Mouse (Mus musculus) cerebral cortex, adult 2 months (tissue): Measurements from ENCODE around the gene Tmem268.

Source experiments
- WGBS: fragments of 180-500 bp; shearing (Covaris S2); methylation state at CpG from one replicate; pipeline ENCODE4 v1.1.7; 2018; 5-methylcytosine and 5-hydroxymethylcytosine counted together

Gene Tmem268

DNA sequence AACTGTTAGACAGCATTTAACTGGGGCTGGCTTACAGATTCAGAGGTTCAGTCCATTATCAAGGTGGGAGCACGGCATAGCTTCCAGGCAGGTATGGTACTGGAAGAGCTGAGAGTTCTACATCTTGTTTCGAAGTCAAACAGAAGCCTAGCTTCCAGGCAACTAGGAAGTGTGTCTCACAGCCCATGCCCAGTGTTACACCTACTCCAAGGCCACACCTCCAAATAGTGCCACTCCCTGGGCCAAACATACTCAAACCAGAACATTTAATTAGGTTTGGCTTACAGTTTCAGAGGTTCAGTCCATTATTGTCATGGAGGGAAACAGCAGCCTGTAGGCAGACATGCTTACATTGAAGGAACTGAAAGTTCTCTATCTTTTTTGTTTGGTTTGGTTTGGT lies 3.5 kb upstream of the Tmem268 start:
- WGBS: 99% methylated on average over 2 of the region's 2 CpGs

DNA sequence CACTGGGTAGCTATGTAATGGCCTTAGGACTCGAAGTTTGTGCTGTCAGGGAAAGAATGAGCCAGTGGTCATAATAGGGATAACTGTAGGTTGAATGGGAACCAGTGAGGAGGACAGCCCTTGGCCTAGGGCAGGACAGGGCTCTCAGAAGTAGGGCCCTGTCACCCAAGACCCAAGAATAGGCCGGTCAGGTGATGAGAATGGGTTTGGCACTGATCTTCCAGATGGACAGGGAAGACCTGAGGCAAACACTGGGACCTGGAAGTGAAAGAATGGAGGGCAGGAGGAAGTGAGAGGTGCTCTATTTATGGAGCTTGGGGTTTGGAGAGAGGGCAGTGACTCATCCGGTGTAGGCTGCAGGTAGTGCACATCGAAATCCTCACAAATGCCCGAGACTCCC lies 1.9 kb upstream of the Tmem268 start:
- WGBS: 59% methylated on average over 5 of the region's 5 CpGs

DNA sequence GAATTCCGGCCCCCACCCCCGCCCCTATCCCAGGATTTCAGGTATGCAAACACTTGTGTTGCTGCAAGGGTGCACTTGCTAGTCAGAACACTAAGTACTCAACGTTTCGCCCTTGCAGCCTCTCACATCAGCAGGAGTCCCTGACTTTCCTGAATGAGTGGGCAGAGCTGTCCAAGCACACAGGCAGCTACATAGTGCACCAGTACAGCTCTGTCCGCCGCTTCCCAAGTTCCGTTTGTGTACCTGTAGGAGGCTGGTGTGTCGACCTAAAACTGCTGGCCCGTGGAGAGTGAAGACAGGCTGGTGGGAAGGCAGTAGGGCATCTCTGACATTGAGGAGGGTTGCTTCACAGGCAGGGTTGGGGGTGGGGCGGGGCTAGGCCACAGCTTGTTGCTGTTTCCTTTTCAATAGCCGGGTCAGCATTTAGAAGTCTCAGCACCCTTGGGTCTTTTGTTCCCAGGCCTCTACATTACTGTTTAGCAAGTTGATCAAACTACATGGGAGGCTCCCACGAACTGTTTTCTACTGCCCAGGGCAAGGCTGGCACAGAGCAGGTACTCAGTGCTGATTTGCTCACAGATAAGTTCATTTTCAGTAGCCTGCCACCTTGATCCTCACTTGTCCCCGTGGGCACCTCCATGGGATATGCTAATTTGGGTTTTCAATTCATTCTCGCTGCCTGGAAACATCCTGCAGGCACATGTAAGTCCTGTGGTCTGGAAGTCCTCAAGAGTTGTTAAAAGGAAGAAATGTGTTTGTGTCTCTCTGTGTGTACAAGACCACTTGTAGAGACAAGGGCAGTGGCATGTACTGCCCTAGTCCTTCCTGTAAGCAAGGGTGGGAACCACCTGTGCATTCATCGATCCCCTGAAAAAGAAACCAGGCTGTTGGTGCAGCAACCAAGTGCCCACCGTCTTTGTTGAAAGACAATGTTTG lies 1.2 kb upstream of the Tmem268 start:
- WGBS: 50% methylated on average over 16 of the region's 16 CpGs

DNA sequence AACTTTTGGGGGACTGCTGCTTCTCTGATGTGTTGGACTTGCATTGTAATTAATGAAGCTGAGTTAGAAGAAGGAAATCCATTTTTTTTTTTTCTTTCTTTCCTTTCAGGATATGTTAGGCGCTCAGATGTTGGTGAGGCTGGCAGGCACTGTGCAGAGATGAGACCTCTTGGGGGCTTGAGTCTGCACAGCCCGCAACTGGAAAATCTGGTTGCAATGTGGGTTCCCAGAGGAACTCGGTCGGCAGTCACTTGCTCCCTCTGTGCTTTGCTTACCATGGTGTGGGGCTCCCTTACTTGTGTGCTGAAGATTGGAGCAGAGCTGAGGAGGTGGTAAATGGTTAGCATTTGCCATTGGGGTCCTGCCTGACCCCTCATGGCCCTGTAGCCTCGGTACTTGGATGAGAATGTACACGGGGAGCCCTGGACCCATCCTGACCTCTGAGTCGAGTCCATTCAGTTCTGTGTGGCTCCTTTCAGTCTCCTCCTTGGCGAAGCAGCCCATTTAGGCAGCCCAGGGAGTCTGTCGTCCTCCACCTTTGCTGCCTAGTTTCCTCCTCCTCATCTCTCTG lies 631 bp downstream of the Tmem268 start:
- WGBS: 21% methylated on average over 9 of the region's 9 CpGs

DNA sequence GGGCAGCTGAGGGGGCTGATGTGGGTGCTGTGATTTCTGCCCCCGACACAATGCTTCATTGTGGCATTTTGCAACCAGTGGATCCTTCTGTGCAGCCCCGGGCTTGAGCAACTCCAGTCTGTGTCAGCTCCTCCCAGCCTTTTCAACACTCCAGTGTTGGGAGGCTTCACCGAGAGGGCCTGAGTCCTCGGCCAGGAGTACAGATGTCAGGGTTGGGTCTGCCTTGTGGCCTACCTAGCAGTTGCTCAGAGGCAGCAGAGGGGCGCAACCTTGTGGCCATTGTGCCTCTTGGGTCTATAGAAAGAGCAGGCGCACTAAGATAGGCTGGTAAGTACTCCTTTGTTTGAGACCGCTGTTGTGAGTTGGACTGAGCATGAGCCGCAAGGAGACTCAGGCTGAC lies 1.5 kb downstream of the Tmem268 start:
- WGBS: 75% methylated on average over 8 of the region's 8 CpGs

DNA sequence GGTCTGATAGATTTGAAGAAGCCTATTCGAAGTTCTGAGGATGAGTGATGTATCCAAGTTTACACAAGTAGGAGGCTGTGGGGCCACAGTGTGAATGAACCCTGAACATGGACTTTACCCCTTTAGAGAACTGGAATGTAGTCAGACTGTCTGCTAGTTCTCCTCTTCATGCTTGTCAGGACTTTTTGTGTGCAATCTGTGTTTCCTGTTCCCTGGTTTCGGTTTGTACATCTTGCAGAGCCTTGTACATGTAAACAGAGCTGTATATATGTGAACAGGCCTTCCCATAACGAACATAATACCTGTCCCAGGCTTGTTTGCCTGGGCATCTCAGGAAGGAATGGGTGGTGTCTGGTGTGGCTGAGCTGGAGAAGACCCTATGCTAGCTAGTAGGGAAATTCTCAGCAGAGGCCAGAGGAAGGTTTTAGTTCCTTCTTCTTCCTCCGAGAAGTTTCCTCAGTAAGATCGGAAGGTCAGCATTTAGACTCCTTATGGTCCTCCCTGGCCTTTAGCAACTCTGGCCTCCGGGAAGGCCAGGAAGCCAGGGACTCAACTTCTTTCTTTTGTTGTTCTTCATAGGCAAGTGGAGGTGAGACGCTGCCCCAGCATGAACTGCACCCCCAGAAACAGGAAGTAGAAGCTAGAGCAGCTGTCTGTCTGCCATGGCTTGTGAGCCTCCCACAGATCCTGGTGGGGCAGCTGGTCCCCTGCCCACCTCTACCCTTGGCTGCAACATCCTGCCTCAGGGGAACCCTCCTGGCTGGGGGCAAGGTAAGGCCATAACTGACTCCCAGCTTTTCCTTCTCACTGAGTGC lies 3.5 kb downstream of the Tmem268 start:
- 79% methylated on average over 7 of the region's 7 CpGs for WGBS

DNA sequence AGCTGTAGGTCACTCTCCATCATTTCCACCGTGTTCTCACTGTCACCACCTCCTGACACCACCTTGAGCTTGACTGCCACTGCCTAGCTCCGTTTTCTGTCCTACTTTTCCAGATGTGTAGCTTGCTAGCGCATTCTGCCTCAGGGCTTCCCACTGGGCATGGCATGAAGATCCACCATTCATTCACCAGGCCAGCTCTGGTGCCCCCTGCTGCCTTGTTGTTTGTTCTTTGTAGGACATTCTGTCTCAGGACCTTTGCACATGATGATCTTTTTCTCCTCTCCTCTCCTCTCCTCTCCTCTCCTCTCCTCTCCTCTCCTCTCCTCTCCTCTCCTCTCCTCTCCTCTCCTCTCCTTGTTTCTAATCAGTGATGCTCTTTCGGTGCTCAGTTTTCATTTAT lies 4.2 kb downstream of the Tmem268 start:
- WGBS: 88% methylated on average over 4 of the region's 4 CpGs

DNA sequence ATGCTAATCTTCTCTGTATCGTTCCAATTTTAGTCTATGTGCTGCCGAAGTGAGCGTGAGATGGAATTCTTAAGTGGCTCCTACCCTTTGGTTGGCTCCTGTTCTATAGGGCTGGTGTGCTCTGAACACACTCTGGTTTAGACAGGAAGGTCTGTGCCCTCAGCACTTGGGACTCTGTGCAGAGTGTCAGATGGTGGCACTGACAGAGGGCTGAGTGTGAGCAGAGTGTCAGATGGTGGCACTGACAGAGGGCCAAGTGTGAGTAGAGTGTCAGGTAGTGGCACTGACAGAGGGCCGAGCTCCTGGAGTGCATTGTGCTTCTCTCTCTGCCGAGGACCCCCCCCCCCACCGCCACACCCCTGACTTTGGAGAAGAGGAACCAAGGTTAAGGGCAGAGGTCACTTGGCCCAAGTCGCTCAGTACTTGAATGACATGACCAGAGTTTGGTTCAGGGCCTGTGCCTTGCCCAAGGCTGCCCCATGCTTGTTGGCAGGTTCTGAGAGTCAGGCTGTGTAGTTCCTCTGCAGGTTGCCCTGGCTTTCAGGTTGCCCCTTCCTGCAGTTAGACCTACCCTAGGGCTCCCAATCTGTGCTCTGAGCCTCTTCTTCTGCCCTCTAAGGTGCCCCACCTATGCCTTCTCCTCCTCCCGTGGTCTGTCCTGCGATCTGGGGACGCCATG lies 9.3 kb downstream of the Tmem268 start:
- 87% methylated on average over 10 of the region's 10 CpGs for WGBS

DNA sequence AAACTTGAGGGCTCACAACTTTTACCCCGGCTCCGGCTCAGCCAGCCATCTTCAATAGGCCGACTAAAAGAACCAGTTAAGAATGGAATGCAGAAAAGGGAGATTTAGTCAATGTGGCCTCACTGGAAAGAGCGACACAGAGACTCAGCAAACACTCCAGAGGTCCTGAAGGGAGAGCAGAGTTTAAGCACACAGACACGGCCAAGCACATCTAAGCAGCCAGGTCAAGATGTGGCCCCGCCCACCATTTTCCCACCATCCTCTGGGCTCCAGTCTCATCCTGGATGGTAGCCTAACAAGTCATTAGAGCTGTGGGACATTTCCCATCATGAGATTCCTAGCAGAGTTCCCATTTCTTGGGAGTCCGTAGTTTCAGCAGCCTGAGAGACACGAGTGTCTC lies 10.7 kb downstream of the Tmem268 start:
- 94% methylated on average over 8 of the region's 8 CpGs for WGBS

DNA sequence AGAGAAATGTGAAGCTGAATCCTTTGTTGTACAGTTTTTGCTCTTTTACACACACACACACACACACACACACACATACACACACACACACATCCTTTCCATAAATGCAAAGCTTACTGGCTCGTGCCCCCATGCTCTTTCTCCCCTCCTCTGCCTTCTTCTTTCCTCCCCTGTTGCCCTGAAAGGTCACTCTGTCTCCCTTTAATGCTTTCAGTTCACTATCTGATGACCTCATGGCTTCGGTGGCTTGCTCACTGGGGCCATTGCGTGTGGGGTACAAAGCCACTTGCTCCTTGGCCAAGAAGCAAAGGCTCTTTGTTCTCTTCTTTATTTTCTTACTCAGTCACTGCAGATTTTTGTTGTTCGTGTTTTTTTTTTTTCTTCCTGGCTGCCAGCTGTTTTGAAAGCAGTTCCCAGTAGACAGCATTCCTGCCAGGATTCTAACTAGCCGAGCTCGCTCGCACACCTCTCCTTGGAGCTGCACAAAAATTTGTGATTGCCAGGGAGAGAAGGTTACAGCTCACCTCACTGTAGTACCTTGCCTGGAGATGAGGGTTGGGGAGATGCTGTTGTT lies 11.7 kb downstream of the Tmem268 start:
- WGBS: 37% methylated on average over 7 of the region's 7 CpGs

DNA sequence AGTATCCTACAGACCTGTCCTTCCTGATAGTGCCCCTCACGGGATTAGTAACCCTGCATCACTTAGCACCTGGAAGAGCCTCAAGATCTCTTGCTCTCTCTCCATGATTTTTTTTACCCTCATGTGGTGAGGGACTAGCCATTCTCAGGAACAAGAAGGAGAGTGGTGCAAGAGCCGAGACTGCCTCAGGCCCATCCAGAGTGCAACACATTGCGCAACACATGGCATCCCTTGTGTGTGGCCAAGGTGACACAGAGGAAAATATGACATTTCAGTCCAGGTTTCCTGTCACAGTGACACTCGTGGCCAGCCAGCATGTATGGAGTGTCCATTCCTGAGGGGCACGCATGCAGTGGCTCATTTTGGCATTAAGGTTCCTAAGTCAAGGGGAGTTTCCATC lies 14.0 kb downstream of the Tmem268 start:
- 95% methylated on average over 5 of the region's 5 CpGs for WGBS

DNA sequence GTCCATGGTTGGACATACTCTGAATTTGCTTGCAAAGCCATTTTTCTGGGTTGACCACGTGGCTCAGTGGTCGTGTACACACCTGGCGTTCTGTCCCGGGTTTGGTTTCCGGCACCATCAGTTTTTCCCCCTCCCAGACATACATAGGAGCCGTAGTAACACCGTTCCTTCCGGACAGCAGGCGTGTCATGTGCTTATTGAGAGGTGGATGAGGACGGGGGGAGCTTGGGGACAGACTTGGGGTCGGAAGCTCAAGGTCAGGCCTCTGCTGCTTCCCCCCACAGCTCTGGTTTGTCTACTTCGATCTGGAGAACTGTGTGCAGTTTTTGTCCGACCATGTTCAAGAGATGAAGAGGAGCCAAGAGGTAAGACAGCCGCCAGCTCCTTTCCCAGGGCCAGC lies 21.1 kb downstream of the Tmem268 start:
- WGBS: 89% methylated on average over 14 of the region's 14 CpGs

DNA sequence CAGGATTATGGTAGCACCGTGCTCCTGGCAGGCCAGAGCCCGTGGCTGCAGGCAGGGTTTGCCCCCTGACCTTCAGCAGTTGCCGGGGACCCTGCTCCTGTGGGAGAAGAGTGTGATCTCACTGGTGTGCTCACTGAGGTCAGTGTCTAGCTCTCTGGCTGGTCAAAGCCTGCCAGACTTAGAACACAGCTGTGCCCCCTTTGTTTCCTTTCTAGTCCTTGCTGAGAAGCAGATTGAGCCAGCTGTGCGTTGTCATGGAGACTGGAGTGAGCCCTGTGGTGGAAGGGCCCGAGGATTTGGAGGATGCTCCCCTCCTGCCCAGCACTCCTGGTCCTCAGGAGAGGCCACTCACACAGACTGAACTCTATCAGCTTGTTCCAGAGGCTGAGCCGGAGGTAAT lies 21.5 kb downstream of the Tmem268 start:
- 45% methylated on average over 6 of the region's 6 CpGs for WGBS

DNA sequence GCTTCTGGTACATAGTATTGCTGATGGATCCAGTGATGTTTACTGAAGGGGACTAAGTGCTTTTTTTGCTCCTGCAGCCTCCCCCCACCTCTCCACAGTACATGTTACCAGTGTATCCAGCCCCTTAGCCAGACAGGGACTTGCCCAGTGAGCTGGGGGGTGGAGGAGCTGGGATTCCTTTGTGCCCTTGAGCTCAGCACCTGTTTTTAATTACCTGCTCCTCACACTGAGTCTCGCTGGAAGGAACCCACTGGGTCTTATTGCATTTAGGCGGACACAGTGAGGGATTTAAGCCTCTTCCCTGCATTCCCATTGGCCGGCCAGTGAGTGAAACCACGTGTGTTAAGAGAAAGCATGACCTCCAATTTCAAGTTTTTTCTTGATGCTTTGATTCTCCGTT lies 24.0 kb downstream of the Tmem268 start:
- 90% methylated on average over 5 of the region's 5 CpGs for WGBS

DNA sequence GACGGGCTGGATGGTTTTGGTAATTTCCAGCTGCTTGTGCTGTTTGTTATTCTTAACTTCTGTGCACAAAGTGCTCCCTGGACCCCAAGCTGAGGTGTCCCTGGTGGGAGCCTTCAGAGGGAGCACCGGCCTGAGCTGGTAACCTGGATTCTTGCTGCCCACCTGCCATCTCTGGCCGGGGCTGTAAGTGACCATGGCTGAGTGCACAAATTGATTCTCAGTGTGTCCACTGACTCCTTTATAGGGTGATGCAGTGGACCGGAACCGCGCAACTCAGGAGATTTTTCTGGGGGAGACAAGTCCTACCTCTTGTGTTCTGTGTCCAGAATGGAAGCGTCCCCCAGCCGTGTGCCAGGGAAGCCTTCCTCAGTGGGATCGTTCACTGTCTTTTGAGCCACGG lies 26.6 kb downstream of the Tmem268 start:
- WGBS: 94% methylated on average over 10 of the region's 10 CpGs

DNA sequence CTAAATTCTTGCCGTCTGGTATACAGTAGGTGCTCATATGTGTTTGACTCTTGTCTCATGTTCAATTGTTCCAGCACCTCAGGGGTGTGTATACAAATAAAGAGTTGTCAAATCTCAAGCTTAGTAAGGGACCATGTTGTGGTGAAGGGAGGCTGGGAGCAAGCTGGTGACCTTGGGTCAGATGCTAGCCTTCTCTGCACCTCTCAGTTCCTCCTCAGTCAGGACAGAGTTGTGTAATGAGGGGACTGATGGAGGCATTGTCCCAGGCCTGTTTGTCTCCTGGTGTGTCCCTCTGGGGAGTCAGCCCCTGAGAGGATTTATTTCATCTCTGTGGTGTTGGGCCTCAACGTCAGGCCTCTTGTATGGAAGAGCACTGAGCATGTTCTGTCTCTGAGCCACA lies 27.7 kb downstream of the Tmem268 start:
- WGBS: 85% methylated on average over 2 of the region's 2 CpGs

DNA sequence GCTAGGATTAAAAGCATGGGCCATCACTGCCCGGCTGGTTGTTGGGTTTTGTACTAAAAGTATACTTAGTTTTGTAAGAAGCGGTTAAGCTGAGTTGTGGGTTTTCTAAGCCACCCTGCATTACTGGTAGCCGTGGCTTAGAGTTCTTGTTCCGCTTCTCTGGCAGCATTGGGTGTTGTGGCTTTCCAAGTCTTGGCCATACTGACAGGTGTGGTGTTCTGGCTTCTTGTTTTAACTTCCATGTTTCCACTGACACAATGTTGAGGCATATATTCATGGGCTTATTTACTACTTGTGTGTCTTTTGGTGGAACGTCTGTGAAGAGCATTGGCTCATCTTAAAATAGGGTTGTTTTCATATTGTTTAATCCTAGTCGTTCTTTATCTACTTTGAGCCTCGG lies 31.4 kb downstream of the Tmem268 start:
- WGBS: 83% methylated on average over 7 of the region's 7 CpGs

DNA sequence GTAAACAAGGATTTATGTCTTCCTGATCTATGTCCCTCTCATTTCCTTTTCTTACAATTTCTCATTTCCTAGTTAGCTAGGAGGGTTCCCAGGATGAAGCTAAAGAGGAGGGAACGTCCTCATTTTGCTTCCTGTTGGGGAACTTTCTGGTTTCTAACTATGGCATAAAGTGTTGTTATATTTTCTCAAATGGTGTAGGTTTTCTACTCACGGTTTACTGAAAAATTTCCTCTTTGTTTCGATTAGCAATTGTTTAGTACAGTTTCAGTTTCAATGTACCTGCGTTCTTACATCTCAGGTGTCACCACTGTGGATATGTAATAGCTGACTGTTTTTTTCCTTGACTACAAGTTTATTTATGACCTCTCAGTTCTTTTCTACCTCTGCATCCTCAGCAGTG lies 32.0 kb downstream of the Tmem268 start:
- WGBS: 77% methylated on average over 4 of the region's 4 CpGs

DNA sequence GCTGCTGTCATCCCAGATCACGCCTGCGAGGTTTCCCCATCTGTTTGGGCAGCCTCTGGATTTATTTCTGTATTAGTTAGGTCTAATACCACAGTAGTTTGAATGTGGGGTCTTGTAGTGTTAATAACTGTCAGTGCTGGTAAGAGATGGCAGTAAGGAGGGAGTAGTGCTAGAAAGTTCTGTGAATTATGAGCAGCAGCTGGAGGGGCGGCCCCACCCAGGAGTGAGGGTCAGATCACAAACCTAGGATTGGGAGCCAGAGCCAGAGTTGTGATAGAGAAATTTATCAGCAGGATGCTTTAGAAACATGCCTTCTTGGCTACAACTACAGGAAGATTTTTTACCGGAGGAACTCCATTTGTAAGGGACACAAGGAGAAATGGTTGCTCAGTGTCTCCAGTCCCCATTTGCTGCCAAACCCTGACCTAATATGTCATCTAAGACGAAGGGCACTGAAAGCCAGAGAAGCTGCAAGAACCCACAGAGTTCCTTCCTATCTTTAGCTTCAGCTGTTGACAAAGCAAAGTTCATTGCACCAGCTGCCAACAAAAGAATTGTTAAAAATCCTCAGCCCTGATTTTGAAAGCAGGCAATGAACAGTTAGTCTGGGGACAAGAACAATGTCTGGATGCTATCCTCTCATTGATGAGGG lies 36.0 kb downstream of the Tmem268 start:
- 75% methylated on average over 5 of the region's 5 CpGs for WGBS

DNA sequence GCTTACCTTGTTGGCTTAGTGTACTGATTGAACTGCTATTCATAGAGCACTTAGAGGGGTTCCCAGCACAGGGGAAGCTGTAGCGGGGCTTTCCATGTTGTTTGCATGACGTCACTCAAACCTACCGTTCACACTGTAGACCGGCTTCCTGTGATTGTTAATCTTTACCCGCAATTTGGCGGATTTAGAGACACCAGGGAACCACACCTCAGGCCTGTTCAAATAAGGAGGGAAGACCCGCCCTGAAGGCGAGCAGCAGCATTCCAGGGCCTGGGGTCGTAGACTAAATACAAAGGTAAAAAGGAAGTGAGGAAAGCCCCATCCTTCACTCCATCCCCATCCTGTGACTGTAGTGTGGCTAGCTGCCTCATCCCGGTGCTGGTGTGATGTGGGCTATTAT lies 36.7 kb downstream of the Tmem268 start:
- 84% methylated on average over 10 of the region's 10 CpGs for WGBS

DNA sequence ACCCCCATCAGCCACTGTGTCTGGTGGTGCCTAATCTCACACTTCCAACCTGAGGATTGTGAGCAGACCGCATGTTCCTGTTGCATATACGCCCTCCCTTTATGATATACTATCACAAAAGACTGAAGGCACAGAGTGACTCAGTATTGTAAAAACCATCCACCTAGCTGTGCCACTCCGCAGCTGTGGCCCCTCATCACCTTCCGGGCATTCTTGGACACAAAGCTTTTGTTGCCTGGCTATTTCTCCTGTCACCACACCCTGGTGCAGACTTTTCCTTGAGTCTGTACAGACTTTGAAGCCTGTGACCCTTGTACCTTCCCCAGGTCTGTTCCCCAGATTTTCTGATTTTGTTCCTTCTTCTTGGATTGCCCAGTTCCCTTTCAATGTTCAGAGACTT lies 37.4 kb downstream of the Tmem268 start:
- over 99% methylated on average over 4 of the region's 4 CpGs for WGBS
